Mouse (Mus musculus): Measurements from ENCODE around the gene Mettl16. TPM values are rescaled to one million over a fixed set of nuclear protein-coding genes. Genes with fewer than 3 reads are reported as not detected.

The Mettl16 gene
- polyA plus RNA-seq, 1 experiment from 2014 or later = 33.0 TPM

GRCm38 (mm10) chr11:74832503-74833143 lies 62.0 kb downstream of the Mettl16 start:
- peaks cover 43% of the 10 kb centered on the region for H3K4me1 ChIP-seq (ENCODE audit: control insufficient read depth, insufficient read depth, low read length)
- no peaks in the 10 kb centered on the region for H3K9me3 ChIP-seq (replicated peaks; ENCODE audit: control insufficient read depth, low read length)
- H3K27ac ChIP-seq (ENCODE audit: low read length) = peak overlapping the region; percentile 99
- peak overlapping the region; percentile 88 for H3K4me3 ChIP-seq (ENCODE audit: low read length)
- peak overlapping the region; percentile 82 for H3K9ac ChIP-seq (ENCODE audit: low read length)
- no peaks in the 10 kb centered on the region for H3K27me3 ChIP-seq (ENCODE audit: control insufficient read depth, insufficient read depth, low read length)
- H3K4me2 ChIP-seq (ENCODE audit: low read depth, low read length) = peak overlapping the region; percentile 96
- no peak for ATAC-seq (replicated peaks; ENCODE audit: extremely low read depth, insufficient read depth, low FRiP score)
- no peaks in the 10 kb centered on the region for H3K36me3 ChIP-seq (ENCODE audit: control insufficient read depth, insufficient read depth)
- WGBS = under 1% methylated on average over 26 of the region's 26 CpGs

DNA sequence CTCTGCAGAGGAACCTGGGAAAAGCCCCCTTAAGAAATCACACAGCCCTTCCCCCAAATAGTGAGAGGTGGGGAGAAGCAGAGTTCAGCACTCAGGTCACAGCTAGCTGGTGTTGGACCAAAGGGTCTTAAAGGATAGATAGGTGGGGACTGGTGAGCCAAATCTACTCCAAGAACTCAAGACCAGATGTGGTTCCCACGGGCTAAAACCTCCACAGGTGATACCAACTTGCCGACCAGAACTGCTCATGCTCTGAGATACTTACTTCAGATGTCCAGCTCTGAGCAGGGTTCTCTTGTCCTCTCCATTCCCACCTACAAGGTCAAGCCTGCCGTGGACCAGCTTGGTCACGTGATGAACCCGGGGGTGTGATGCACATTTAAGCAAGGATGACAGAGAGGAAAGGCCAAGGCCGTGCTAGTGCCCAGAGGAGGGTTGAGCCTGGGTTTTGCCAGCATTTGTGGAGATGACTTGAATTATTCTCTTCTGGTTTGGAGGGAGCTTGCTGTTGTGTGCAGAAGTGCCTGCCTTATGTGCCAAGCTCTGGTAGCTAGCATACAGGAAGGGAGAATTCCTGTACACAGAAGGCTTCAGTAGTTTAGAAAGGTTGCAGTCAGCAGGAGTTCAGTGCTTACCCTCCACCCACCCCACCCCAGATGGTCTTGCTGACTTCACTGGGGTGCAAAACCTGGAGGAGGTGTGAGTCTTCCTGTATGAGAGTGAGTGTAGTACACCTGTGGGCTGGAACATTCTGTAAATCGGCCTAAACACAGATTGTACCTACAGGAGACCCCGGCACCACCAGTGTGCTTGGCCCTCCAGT lies 63.1 kb downstream of the Mettl16 start:
- Histone ChIP-seq H3K27ac (ENCODE audit: low read length) (peak overlapping the region; percentile 99), H3K27me3 (ENCODE audit: control insufficient read depth, insufficient read depth, low read length) (no peaks in the 10 kb centered on the region), H3K36me3 (ENCODE audit: control insufficient read depth, insufficient read depth) (no peaks in the 10 kb centered on the region), H3K4me1 (ENCODE audit: control insufficient read depth, insufficient read depth, low read length) (peaks cover 39% of the 10 kb centered on the region), H3K9ac (ENCODE audit: low read length) (peak overlapping the region; percentile 82), H3K4me2 (ENCODE audit: low read depth, low read length) (peak overlapping the region; percentile 96), H3K9me3 (replicated peaks; ENCODE audit: control insufficient read depth, low read length) (no peaks in the 10 kb centered on the region), H3K4me3 (ENCODE audit: low read length) (peak overlapping the region; percentile 88)
- ATAC-seq (replicated peaks; ENCODE audit: extremely low read depth, insufficient read depth, low FRiP score) = no peak
- 65% methylated on average over 8 of the region's 8 CpGs for WGBS

- H3K4me1 ChIP-seq (ENCODE audit: control insufficient read depth, insufficient read depth, low read length) = peaks cover 40% of the 10 kb centered on the region
- H3K4me3 ChIP-seq (ENCODE audit: low read length) = no peak overlapping the region
- 39% methylated on average over 1 of the region's 1 CpGs for WGBS
- H3K27me3 ChIP-seq (ENCODE audit: control insufficient read depth, insufficient read depth, low read length) = no peaks in the 10 kb centered on the region
- H3K9me3 ChIP-seq (replicated peaks; ENCODE audit: control insufficient read depth, low read length) = no peaks in the 10 kb centered on the region
- peak overlapping the region; percentile 99 for H3K27ac ChIP-seq (ENCODE audit: low read length)
- H3K36me3 ChIP-seq (ENCODE audit: control insufficient read depth, insufficient read depth) = no peaks in the 10 kb centered on the region
- no peak overlapping the region for H3K4me2 ChIP-seq (ENCODE audit: low read depth, low read length)
- no peak for ATAC-seq (replicated peaks; ENCODE audit: extremely low read depth, insufficient read depth, low FRiP score)
- peak overlapping the region; percentile 37 for H3K9ac ChIP-seq (ENCODE audit: low read length)
Measured at GRCm38 (mm10) chr11:74834359-74834638, 63.7 kb downstream of the Mettl16 start.

DNA sequence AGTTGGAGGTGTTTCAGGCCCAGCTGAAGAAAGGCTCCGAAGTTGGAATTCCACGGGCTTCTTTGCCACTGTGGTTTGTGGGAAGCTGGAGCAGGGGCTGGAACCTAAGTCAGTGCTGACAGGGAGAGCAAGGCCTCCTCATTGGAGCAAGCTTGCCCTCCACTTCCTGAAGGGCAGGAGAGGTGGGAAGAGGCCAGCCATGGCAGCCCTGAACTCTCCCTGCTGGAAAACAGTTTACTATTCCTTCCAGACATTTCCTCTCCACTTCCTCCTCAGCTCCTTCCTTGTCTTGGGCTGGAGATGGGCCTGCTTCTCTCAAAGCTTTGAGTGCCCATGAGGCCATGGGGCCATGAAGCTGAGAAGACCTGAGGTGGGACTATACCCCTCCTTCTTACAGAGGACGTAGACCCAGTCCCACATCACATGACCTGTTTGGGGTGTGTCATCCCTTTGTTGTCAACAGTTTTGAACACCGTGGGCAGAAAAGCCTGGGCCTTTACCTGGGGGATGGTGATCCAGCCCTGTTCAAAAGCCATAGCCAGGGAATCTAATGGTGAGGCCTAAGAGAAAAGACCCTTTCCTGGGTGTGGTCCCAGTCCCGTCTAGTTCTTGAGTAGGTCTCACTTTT lies 64.1 kb downstream of the Mettl16 start:
- Histone ChIP-seq H3K4me3 (ENCODE audit: low read length) (no peak overlapping the region), H3K4me2 (ENCODE audit: low read depth, low read length) (no peak overlapping the region), H3K36me3 (ENCODE audit: control insufficient read depth, insufficient read depth) (no peaks in the 10 kb centered on the region), H3K4me1 (ENCODE audit: control insufficient read depth, insufficient read depth, low read length) (peaks cover 40% of the 10 kb centered on the region), H3K27ac (ENCODE audit: low read length) (peak overlapping the region; percentile 99), H3K9ac (ENCODE audit: low read length) (no peak overlapping the region), H3K27me3 (ENCODE audit: control insufficient read depth, insufficient read depth, low read length) (no peaks in the 10 kb centered on the region), H3K9me3 (replicated peaks; ENCODE audit: control insufficient read depth, low read length) (no peaks in the 10 kb centered on the region)
- 39% methylated on average over 5 of the region's 5 CpGs for WGBS
- ATAC-seq (replicated peaks; ENCODE audit: extremely low read depth, insufficient read depth, low FRiP score) = no peak

- Histone ChIP-seq H3K36me3 (ENCODE audit: control insufficient read depth, insufficient read depth) (no peaks in the 10 kb centered on the region), H3K9me3 (replicated peaks; ENCODE audit: control insufficient read depth, low read length) (no peaks in the 10 kb centered on the region), H3K27ac (ENCODE audit: low read length) (no peak overlapping the region), H3K9ac (ENCODE audit: low read length) (no peak overlapping the region), H3K27me3 (ENCODE audit: control insufficient read depth, insufficient read depth, low read length) (no peaks in the 10 kb centered on the region), H3K4me1 (ENCODE audit: control insufficient read depth, insufficient read depth, low read length) (peaks cover 41% of the 10 kb centered on the region), H3K4me2 (ENCODE audit: low read depth, low read length) (no peak overlapping the region), H3K4me3 (ENCODE audit: low read length) (no peak overlapping the region)
- 85% methylated on average over 6 of the region's 6 CpGs for WGBS
- no peak for ATAC-seq (replicated peaks; ENCODE audit: extremely low read depth, insufficient read depth, low FRiP score)
Measured at GRCm38 (mm10) chr11:74835593-74836224, 65.1 kb downstream of the Mettl16 start.

GRCm38 (mm10) chr11:74836225-74837055 lies 65.8 kb downstream of the Mettl16 start:
- Histone ChIP-seq H3K4me1 (ENCODE audit: control insufficient read depth, insufficient read depth, low read length) (peaks cover 42% of the 10 kb centered on the region), H3K27ac (ENCODE audit: low read length) (no peak overlapping the region), H3K9ac (ENCODE audit: low read length) (no peak overlapping the region), H3K4me3 (ENCODE audit: low read length) (no peak overlapping the region), H3K36me3 (ENCODE audit: control insufficient read depth, insufficient read depth) (no peaks in the 10 kb centered on the region), H3K4me2 (ENCODE audit: low read depth, low read length) (no peak overlapping the region), H3K9me3 (replicated peaks; ENCODE audit: control insufficient read depth, low read length) (no peaks in the 10 kb centered on the region), H3K27me3 (ENCODE audit: control insufficient read depth, insufficient read depth, low read length) (no peaks in the 10 kb centered on the region)
- WGBS = 89% methylated on average over 22 of the region's 22 CpGs
- ATAC-seq (replicated peaks; ENCODE audit: extremely low read depth, insufficient read depth, low FRiP score) = no peak

DNA sequence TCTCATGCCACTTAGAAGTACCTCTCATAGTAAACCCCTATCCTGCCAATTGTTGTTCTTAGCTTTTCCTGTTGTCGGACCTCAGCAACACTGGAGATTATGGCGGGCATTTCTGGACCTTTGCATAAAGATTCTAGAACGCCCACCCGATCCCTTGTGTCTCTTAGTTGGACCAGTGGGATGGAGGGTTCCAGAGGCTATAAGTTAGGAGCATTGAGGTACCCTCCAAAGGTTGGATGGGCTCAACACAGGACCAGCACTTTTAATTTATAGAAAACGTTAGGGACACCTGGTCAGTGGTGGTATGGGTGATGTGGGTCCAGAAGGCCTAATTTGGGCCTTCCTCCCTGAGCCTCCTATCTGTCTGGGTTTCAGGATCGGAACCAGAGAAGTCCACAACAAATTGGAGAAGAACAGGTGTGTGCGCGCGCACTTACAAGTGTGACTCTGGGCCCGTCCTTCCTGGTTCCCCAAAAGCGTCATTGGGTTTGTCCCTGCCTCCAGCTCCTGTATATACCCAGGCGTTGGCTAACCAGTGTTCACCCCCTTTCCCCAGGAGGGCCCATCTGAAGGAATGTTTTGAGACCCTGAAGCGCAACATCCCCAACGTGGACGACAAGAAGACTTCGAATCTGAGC lies 66.5 kb downstream of the Mettl16 start:
- no peaks in the 10 kb centered on the region for H3K27me3 ChIP-seq (ENCODE audit: control insufficient read depth, insufficient read depth, low read length)
- H3K4me3 ChIP-seq (ENCODE audit: low read length) = peak overlapping the region; percentile 55
- H3K9me3 ChIP-seq (replicated peaks; ENCODE audit: control insufficient read depth, low read length) = no peaks in the 10 kb centered on the region
- peaks cover under 1% of the 10 kb centered on the region; the same call in 1 of the 2 replicates for H3K36me3 ChIP-seq (ENCODE audit: control insufficient read depth, insufficient read depth)
- H3K9ac ChIP-seq (ENCODE audit: low read length) = peak overlapping the region; percentile 69
- peak overlapping the region; percentile 76 for H3K4me2 ChIP-seq (ENCODE audit: low read depth, low read length)
- peak overlapping the region; percentile 93 for H3K27ac ChIP-seq (ENCODE audit: low read length)
- 47% methylated on average over 16 of the region's 16 CpGs for WGBS
- peaks cover 42% of the 10 kb centered on the region for H3K4me1 ChIP-seq (ENCODE audit: control insufficient read depth, insufficient read depth, low read length)
- ATAC-seq (replicated peaks; ENCODE audit: extremely low read depth, insufficient read depth, low FRiP score) = no peak

All from heart, embryonic 16.5 days (tissue).